Comparison of ENCODE assay signal across 25 mouse cellular contexts in the genomic region with DNA sequence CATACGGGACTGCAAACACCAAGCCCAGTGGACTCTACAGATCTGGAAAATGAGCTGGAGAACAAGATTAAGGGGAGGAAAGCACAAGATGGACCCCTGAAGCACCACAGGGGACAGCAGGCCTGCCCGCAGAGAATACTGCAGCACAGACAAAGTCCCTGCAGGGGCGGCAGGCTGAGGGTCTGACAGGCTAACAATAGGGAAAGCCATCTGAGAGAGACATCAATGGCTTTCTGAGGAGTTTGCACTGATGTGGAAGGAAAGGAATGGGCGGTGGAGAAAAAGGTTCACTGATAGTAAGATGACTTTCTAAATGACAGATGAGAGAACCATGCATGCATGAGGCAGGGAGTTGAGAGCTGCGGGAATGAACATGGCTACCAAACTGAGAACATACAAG.
DNase-seq lines count a peak whose midpoint lies in the region; ATAC-seq and TF ChIP-seq lines count a peak whose summit lies in the region.
"Had no signal": no experiment of that assay in that cellular context is flagged by ENCODE, and none has a peak within 500 bp of the region (broad histone marks: within the 10 kb centered on the region; RNA-seq: fewer than 3 reads in every experiment).

No protein-coding gene starts in this region.

- peak; percentile 56 for DNase-seq in embryo, embryonic 10 days (ENCODE audit: low spot score)
- no peak for DNase-seq in embryo, embryonic 9.5 days (ENCODE audit: extremely low spot score)
- DNase-seq in midbrain, embryonic 11.5 days (ENCODE audit: low spot score, missing footprints) = peak; percentile 81
- no peak for DNase-seq in midbrain, postnatal 0 days (ENCODE audit: low spot score)
- DNase-seq in ZHBTc4 (ENCODE audit: low read depth, low spot score) = peak; percentile 12
- peak; percentile 51 for DNase-seq in retina, embryonic 14.5 days (ENCODE audit: low spot score)
- DNase-seq in ovary, postnatal 14 days (ENCODE audit: low spot score) = no peak
- DNase-seq: adrenal gland, postnatal 25 days; cerebellum, adult 8-10 months; cerebellum, postnatal 36 days; gastrocnemius, postnatal 14 days; heart, adult 2 months; heart, postnatal 14 days; kidney, postnatal 25 days; liver; lung, postnatal 36 days; thymus, postnatal 36 days had no signal

- H3K4me2 ChIP-seq in midbrain, embryonic 11.5 days = no peak overlapping the region
- H3K4me2 ChIP-seq in midbrain, postnatal 0 days (ENCODE audit: low read depth, low read length, poor library complexity, severe bottlenecking) = no peak overlapping the region
- H3K4me2 ChIP-seq: heart, embryonic 13.5 days; liver, embryonic 15.5 days; lung, embryonic 15.5 days had no signal

- H3K27me3 ChIP-seq in midbrain, embryonic 11.5 days (ENCODE audit: control insufficient read depth, insufficient read depth, low read length) = no peaks in the 10 kb centered on the region
- no peaks in the 10 kb centered on the region for H3K27me3 ChIP-seq in midbrain, postnatal 0 days (ENCODE audit: insufficient read depth, low read length)
- H3K27me3 ChIP-seq: heart, embryonic 13.5 days; liver, embryonic 15.5 days; lung, embryonic 15.5 days had no signal

- H3K4me3 ChIP-seq in midbrain, embryonic 11.5 days (ENCODE audit: low read depth, low read length) = no peak overlapping the region
- no peak overlapping the region for H3K4me3 ChIP-seq in midbrain, postnatal 0 days (ENCODE audit: low read depth, low read length)
- H3K4me3 ChIP-seq: heart, adult 2 months; heart, embryonic 13.5 days; layer of hippocampus, adult 2 months; limb, embryonic 10.5 days; liver, embryonic 15.5 days; lung, embryonic 15.5 days; myocyte had no signal

- H3K9me3 ChIP-seq in midbrain, embryonic 11.5 days (ENCODE audit: control insufficient read depth, low read length) = no peaks in the 10 kb centered on the region
- no peaks in the 10 kb centered on the region for H3K9me3 ChIP-seq in midbrain, postnatal 0 days (ENCODE audit: low read length)
- H3K9me3 ChIP-seq: heart, embryonic 13.5 days; limb, embryonic 10.5 days; liver, embryonic 15.5 days; lung, embryonic 15.5 days had no signal

- 36% methylated on average over 5 of the region's 5 CpGs for WGBS in midbrain, embryonic 11.5 days
- WGBS in midbrain, postnatal 0 days = 30% methylated on average over 5 of the region's 5 CpGs

- no peaks in the 10 kb centered on the region for H3K36me3 ChIP-seq in midbrain, embryonic 11.5 days (ENCODE audit: control insufficient read depth, insufficient read depth, low read length)
- no peaks in the 10 kb centered on the region for H3K36me3 ChIP-seq in midbrain, postnatal 0 days (ENCODE audit: insufficient read depth, low read length)

- no peak overlapping the region for H3K27ac ChIP-seq in midbrain, embryonic 11.5 days (ENCODE audit: low read depth, low read length)
- H3K27ac ChIP-seq in midbrain, postnatal 0 days (ENCODE audit: low read depth, low read length) = no peak overlapping the region
- H3K27ac ChIP-seq: heart, adult 2 months; heart, embryonic 13.5 days; layer of hippocampus, adult 2 months; limb, embryonic 10.5 days; liver, embryonic 15.5 days; lung, embryonic 15.5 days had no signal

- ATAC-seq in midbrain, embryonic 11.5 days (ENCODE audit: low FRiP score) = peak; percentile 75
- no peak for ATAC-seq in midbrain, postnatal 0 days (ENCODE audit: low FRiP score)
- ATAC-seq: forebrain, embryonic 16.5 days; intestine, postnatal 0 days had no signal

- no peak overlapping the region for H3K9ac ChIP-seq in midbrain, embryonic 11.5 days (ENCODE audit: low read length)
- no peak overlapping the region for H3K9ac ChIP-seq in midbrain, postnatal 0 days (replicated peaks; ENCODE audit: low read length, poor library complexity, severe bottlenecking)
- H3K9ac ChIP-seq: heart, embryonic 13.5 days; liver, embryonic 15.5 days; lung, embryonic 15.5 days had no signal

- TF ChIP-seq CTCF in midbrain, postnatal 0 days (IDR thresholded peaks at IDR 0.05) = no peak

- H3K4me1 ChIP-seq in midbrain, embryonic 11.5 days (ENCODE audit: control insufficient read depth, insufficient read depth, low read length) = no peaks in the 10 kb centered on the region
- H3K4me1 ChIP-seq in midbrain, postnatal 0 days (ENCODE audit: insufficient read depth, low read length) = no peaks in the 10 kb centered on the region
- H3K4me1 ChIP-seq: limb, embryonic 10.5 days; liver, embryonic 15.5 days had no signal

Comparison
In these comparisons a context has a peak if more than half of its experiments do, and no peak if none do; other contexts are left out.
1. DNase-seq: peak in embryo, embryonic 10 days (single experiment), midbrain, embryonic 11.5 days (single experiment), ZHBTc4 (single experiment) and retina, embryonic 14.5 days (single experiment); none in embryo, embryonic 9.5 days (single experiment), midbrain, postnatal 0 days (single experiment) and ovary, postnatal 14 days (single experiment).